Mouse (Mus musculus) forebrain, embryonic 10.5 days (tissue): ENCODE measurements around the gene Chmp1a. TPM values are rescaled to one million over a fixed set of nuclear protein-coding genes. Genes with fewer than 3 reads are reported as not detected.
A peak's percentile ranks its signal among the peaks of the same experiment; 100 is the strongest.
"Not testable (repeated sequence)": the region's sequence is repeated elsewhere in the genome, so short reads cannot be mapped to it uniquely, and the experiment has no call there.

Source experiments
- DNase-seq: peaks from one replicate; pipeline ENCODE4 v3.0.0-alpha.2; 2017; ENCODE audit warnings: low spot score; ENCODE audit errors: extremely low spot score
- H3K27ac ChIP-seq: fragments of 300-500 bp; sonication (generic); 2 replicates; pipeline ENCODE4 v1.5.1; 2016; ENCODE audit warnings: mild to moderate bottlenecking
- H3K27me3 ChIP-seq: fragments of 300-500 bp; sonication (generic); 2 replicates; pipeline ENCODE4 v1.6.1; 2016; ENCODE audit warnings: mild to moderate bottlenecking; ENCODE audit not compliant: poor library complexity, severe bottlenecking
- H3K36me3 ChIP-seq: fragments of 300-500 bp; sonication (generic); replicated peaks from 2 replicates; pipeline ENCODE4 v1.6.1; 2016; ENCODE audit warnings: mild to moderate bottlenecking, moderate library complexity
- H3K4me1 ChIP-seq: fragments of 300-500 bp; sonication (generic); 2 replicates; pipeline ENCODE4 v1.6.1; 2016
- H3K4me3 ChIP-seq: fragments of 300-500 bp; sonication (generic); 2 replicates; pipeline ENCODE4 v1.5.1; 2016; ENCODE audit warnings: mild to moderate bottlenecking, moderate library complexity
- H3K9me3 ChIP-seq: fragments of 300-500 bp; sonication (generic); 2 replicates; pipeline ENCODE4 v1.6.1; 2016; ENCODE audit warnings: mild to moderate bottlenecking, moderate library complexity
- WGBS: fragments of 180-500 bp; shearing (Covaris S2); methylation state at CpG from one replicate; pipeline ENCODE4 v1.1.7; 2016; 5-methylcytosine and 5-hydroxymethylcytosine counted together
- polyA plus RNA-seq: library from polyadenylated mRNA; unstranded; fragments of >200 nt; fragmentation: Nextera tagmentation; extraction: Ambion mirVana; gene quantifications from 2 replicates; pipeline ENCODE4 v1.2.1, GENCODE M21; 2016

The Chmp1a gene
- polyA plus RNA-seq: 137 and 144 TPM in 2 replicates

- peak; percentile 99 for DNase-seq
- Histone ChIP-seq H3K36me3 (peaks cover 35% of the 10 kb centered on the region), H3K9me3 (no peaks in the 10 kb centered on the region), H3K4me3 (peak within 1 kb of the TSS; percentile 97), H3K27me3 (no peaks in the 10 kb centered on the region), H3K4me1 (peaks cover 28% of the 10 kb centered on the region), H3K27ac (peak within 1 kb of the TSS; percentile 87)
- 1% methylated on average over 76 of the region's 76 CpGs for WGBS
Observed at GRCm38 (mm10) chr8:123212321-123213117, at the start of gene Chmp1a, which contains the start of gene Spata33. Gene Chmp1a, minus strand, starts transcription at chr8:123212763. Gene Spata33, plus strand, starts transcription at chr8:123212832.

GRCm38 (mm10) chr8:123257593-123257992 is 45.0 kb upstream of the Chmp1a start:
- H3K36me3 ChIP-seq: peaks cover 65% of the 10 kb centered on the region
- not testable (repeated sequence) for H3K9me3 ChIP-seq, DNase-seq, H3K27me3 ChIP-seq, H3K27ac ChIP-seq, H3K4me3 ChIP-seq
- peaks cover 34% of the 10 kb centered on the region for H3K4me1 ChIP-seq
- WGBS: 91% methylated on average over 8 of the region's 8 CpGs

DNA sequence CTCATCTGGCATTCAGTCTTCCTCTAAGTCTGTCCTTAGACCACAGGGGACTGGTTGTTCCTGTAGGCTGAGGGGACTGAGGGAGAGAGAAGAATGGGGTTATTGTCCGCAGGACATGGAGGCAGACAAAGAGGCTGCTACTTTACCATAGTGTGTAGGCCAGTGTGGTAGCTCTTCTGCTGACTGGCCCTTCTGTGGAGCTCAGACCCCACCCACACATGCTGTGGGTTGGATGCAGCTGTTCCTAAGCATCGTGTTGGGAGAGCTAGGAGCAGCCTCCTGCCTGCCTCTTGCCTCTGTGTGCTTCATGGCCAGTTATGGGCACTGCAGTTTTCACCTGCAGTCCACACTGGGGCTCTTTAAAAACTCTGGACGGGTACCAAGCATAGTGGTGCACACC is 44.6 kb upstream of the Chmp1a start:
- no peaks in the 10 kb centered on the region for H3K9me3 ChIP-seq
- no peak for DNase-seq
- no peaks in the 10 kb centered on the region for H3K27me3 ChIP-seq
- no peak overlapping the region for H3K4me3 ChIP-seq
- H3K27ac ChIP-seq: no peak overlapping the region
- peaks cover 64% of the 10 kb centered on the region for H3K36me3 ChIP-seq
- H3K4me1 ChIP-seq: peaks cover 39% of the 10 kb centered on the region
- WGBS: 71% methylated on average over 3 of the region's 3 CpGs

- Histone ChIP-seq H3K4me3 (peak overlapping the region; percentile 94), H3K27me3 (no peaks in the 10 kb centered on the region), H3K4me1 (peaks cover 40% of the 10 kb centered on the region), H3K27ac (no peak overlapping the region), H3K36me3 (peaks cover 68% of the 10 kb centered on the region), H3K9me3 (no peaks in the 10 kb centered on the region)
- no peak for DNase-seq
- WGBS: 65% methylated on average over 6 of the region's 6 CpGs
Observed at GRCm38 (mm10) chr8:123255170-123255569, 42.6 kb upstream of the Chmp1a start.

- H3K4me3 ChIP-seq: peak within 1 kb of the TSS; percentile 94
- peaks cover 68% of the 10 kb centered on the region for H3K36me3 ChIP-seq
- no peaks in the 10 kb centered on the region for H3K9me3 ChIP-seq
- peak; percentile 86 for DNase-seq
- peak within 1 kb of the TSS; percentile 93 for H3K27ac ChIP-seq
- no peaks in the 10 kb centered on the region for H3K27me3 ChIP-seq
- peaks cover 40% of the 10 kb centered on the region for H3K4me1 ChIP-seq
- WGBS: under 1% methylated on average over 99 of the region's 99 CpGs
Observed at GRCm38 (mm10) chr8:123254099-123254885, 41.7 kb upstream of the Chmp1a start, which contains the start of the genes Zfp276 and Vps9d1. Gene Zfp276, plus strand, starts transcription at chr8:123254195. Gene Vps9d1, minus strand, starts transcription at chr8:123254348.

DNA sequence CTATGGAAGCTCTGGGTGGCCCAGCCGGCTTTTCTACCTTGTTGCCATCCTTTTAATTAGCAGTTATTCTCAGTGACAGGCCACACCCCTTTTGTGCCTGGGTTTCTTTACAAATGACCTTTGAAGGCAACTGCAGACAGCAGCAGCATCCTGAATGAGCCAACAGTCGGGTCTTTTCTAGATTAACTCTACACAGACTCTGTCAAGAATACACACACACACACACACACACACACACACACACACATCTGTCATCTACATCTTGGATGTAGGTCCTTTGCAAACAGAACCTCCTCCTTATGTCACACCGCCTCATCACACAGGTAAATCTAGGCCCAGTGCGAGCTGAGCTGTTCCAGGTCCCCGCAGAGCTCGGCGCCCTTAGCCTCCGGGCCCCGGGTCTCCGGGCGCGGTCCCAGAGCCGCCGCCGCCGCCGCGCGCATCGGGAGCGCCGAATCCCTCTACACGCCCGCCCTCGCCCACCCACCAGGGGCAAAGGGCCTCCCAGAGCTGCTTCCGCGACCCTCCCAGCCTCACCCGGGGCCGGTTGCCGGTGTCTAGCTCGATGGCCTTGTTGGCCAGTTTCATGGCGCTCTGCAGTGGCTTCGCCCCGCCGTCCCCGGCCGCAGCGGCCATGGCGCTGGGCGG is 41.0 kb upstream of the Chmp1a start:
- no peaks in the 10 kb centered on the region for H3K27me3 ChIP-seq
- peak overlapping the region; percentile 93 for H3K27ac ChIP-seq
- DNase-seq: no peak
- H3K4me3 ChIP-seq: peak overlapping the region; percentile 94
- peaks cover 40% of the 10 kb centered on the region for H3K4me1 ChIP-seq
- peaks cover 68% of the 10 kb centered on the region for H3K36me3 ChIP-seq
- under 1% methylated on average over 40 of the region's 40 CpGs for WGBS
- no peaks in the 10 kb centered on the region for H3K9me3 ChIP-seq

DNA sequence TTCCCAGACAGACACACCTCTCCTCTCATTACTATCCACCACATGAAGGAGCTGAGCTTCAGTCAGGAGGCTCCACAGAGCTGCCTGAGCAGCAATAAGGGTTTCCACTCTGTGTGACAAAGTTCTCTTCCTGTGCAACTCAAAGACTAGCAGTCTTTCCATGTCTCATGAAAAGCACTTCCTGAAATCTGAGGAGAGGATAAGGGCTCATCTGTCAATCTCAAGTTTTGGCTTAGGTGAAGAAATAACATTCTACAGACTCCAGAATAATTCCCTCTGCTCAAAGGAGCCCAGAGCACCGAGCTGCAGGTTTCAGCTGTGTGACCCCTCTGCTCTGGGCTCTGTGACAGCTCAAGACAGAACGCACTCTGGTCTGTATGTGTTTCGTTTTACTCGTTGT is 40.4 kb upstream of the Chmp1a start:
- H3K36me3 ChIP-seq: peaks cover 68% of the 10 kb centered on the region
- peak overlapping the region; percentile 94 for H3K4me3 ChIP-seq
- WGBS: 74% methylated on average over 4 of the region's 4 CpGs
- DNase-seq: no peak
- no peaks in the 10 kb centered on the region for H3K9me3 ChIP-seq
- no peak overlapping the region for H3K27ac ChIP-seq
- H3K4me1 ChIP-seq: peaks cover 40% of the 10 kb centered on the region
- no peaks in the 10 kb centered on the region for H3K27me3 ChIP-seq

DNA sequence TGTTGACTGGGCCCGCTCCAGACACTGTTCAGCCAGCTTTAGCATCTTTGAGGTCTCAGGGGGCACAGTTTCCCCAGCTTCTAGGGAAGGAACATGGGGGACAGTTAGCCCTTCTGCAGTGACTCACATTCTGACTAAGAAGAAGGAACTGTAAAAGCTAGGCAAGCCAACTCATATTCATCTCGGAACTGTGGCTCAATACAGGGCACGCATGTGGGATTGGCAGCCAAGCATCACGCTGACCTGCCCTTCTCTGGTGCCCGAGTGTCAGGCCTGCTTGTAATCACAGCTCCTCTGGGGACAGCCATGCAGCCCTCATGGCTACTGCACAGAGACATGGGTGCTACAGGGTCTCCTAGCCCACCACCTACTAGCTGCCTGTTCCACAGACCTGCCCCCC is 38.4 kb upstream of the Chmp1a start:
- H3K4me3 ChIP-seq: no peak overlapping the region
- H3K4me1 ChIP-seq: peaks cover 32% of the 10 kb centered on the region
- H3K36me3 ChIP-seq: peaks cover 68% of the 10 kb centered on the region
- WGBS: 95% methylated on average over 5 of the region's 5 CpGs
- no peak for DNase-seq
- no peaks in the 10 kb centered on the region for H3K27me3 ChIP-seq
- no peaks in the 10 kb centered on the region for H3K9me3 ChIP-seq
- no peak overlapping the region for H3K27ac ChIP-seq

DNA sequence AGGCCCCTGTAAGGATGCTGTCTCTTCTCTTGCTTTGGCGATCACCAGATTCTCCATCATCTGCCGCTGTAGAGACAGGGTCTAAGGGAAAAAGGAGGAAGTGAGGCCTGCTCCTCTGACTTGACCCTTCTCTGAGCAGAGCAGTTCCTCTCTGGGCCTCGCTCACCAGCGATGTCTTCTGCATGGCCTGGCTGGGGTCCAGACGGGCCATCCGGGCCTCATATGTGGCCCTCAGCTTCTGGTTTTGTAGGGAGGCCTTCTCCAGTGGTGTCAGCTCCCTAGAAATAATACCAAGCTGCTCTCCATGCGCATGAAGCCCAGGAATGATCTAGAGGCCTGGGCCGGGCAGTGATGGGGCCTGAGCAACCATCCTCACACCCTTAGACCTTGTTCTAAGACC is 36.0 kb upstream of the Chmp1a start:
- no peaks in the 10 kb centered on the region for H3K27me3 ChIP-seq
- H3K9me3 ChIP-seq: no peaks in the 10 kb centered on the region
- H3K4me1 ChIP-seq: peaks cover 16% of the 10 kb centered on the region
- 94% methylated on average over 8 of the region's 8 CpGs for WGBS
- no peak for DNase-seq
- H3K36me3 ChIP-seq: peaks cover 87% of the 10 kb centered on the region
- no peak overlapping the region for H3K4me3 ChIP-seq
- no peak overlapping the region for H3K27ac ChIP-seq

GRCm38 (mm10) chr8:123247748-123248147 is 35.2 kb upstream of the Chmp1a start:
- Histone ChIP-seq H3K27me3 (no peaks in the 10 kb centered on the region), H3K27ac (no peak overlapping the region), H3K4me3 (no peak overlapping the region), H3K4me1 (peaks cover 8% of the 10 kb centered on the region), H3K9me3 (no peaks in the 10 kb centered on the region), H3K36me3 (peaks cover 95% of the 10 kb centered on the region)
- WGBS: 96% methylated on average over 6 of the region's 6 CpGs
- DNase-seq: no peak

GRCm38 (mm10) chr8:123245543-123245942 is 33.0 kb upstream of the Chmp1a start:
- no peak overlapping the region for H3K27ac ChIP-seq
- H3K4me1 ChIP-seq: no peaks in the 10 kb centered on the region
- no peak for DNase-seq
- no peaks in the 10 kb centered on the region for H3K9me3 ChIP-seq
- peaks cover 89% of the 10 kb centered on the region for H3K36me3 ChIP-seq
- WGBS: 91% methylated on average over 12 of the region's 12 CpGs
- H3K27me3 ChIP-seq: no peaks in the 10 kb centered on the region
- H3K4me3 ChIP-seq: no peak overlapping the region

DNA sequence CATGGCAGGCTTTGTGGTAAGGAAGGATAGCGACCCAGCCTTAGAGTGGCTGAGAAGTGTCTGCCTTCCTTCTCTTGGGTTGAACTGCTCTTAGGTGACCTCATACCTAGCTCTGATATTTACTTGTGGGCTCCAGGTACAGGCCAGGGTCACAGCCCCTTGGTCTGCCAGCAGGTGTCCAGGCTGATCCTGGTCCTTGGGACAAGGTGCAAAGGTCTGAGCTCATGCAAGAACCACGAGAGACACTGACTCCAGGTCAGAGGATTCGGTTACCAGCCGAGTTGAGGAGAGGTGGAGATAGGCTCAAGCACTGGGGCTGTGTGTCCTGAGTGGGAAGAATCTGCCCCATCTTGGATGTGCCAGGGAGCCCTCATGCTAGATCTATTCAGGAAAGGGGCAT is 31.8 kb upstream of the Chmp1a start:
- 94% methylated on average over 4 of the region's 4 CpGs for WGBS
- Histone ChIP-seq H3K9me3 (no peaks in the 10 kb centered on the region), H3K36me3 (peaks cover 78% of the 10 kb centered on the region), H3K4me1 (no peaks in the 10 kb centered on the region), H3K27me3 (no peaks in the 10 kb centered on the region), H3K27ac (no peak overlapping the region), H3K4me3 (no peak overlapping the region)
- DNase-seq: no peak
